ENCODE assay signal across 20 mouse cellular contexts in the genomic region with DNA sequence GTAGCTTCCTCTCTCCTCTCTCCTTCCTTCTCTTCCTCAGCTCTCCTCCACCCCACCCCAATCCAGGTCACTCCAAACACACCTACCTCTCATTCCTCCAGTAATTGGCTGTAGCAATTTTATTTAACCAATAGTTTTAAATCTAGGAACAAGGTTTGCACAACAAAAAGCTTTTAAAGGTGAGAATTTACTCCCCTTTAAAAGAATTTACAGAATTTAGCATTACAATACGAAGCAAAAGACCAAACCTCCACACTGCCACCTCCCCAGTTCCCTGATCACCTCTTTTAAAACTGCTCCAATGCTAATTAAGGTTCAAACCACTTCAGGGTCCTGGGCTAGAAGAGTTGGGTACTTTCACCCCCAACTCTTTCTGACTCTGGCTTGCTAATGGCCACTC. TPM values are rescaled to one million over a fixed set of nuclear protein-coding genes. Genes with fewer than 3 reads are reported as not detected.
"Had no signal": no experiment of that assay in that cellular context is flagged by ENCODE, and none has a peak within 500 bp of the region (broad histone marks: within the 10 kb centered on the region; RNA-seq: fewer than 3 reads in every experiment).

No protein-coding gene starts in this region.

- DNase-seq: lung, adult 2 months; lung, postnatal 14 days; lung, postnatal 36 days; right cerebral cortex, postnatal 14 days; thymus, adult 2 months; thymus, postnatal 25 days had no signal

- H3K9me3 ChIP-seq: lung, embryonic 15.5 days; megakaryocyte, embryonic 14.5 days; midbrain, embryonic 13.5 days; midbrain, embryonic 15.5 days; neural tube, embryonic 12.5 days; stomach, embryonic 15.5 days had no signal

- H3K27ac ChIP-seq: lung, embryonic 15.5 days; macrophage; midbrain, embryonic 13.5 days; midbrain, embryonic 15.5 days; neural tube, embryonic 12.5 days; stomach, embryonic 15.5 days; stomach, postnatal 0 days had no signal

- ATAC-seq: lung, postnatal 0 days; midbrain, embryonic 13.5 days; midbrain, embryonic 15.5 days had no signal

- H3K36me3 ChIP-seq: lung, embryonic 15.5 days; midbrain, embryonic 13.5 days; midbrain, embryonic 15.5 days; neural tube, embryonic 12.5 days; stomach, embryonic 15.5 days had no signal

- H3K4me2 ChIP-seq: lung, embryonic 15.5 days; midbrain, embryonic 11.5 days; midbrain, embryonic 13.5 days; midbrain, embryonic 15.5 days; neural tube, embryonic 12.5 days; stomach, embryonic 15.5 days had no signal

- H3K4me3 ChIP-seq: lung, embryonic 15.5 days; megakaryocyte, embryonic 14.5 days; midbrain, embryonic 13.5 days; midbrain, embryonic 15.5 days; neural tube, embryonic 12.5 days; stomach, embryonic 15.5 days had no signal

- H3K9ac ChIP-seq: lung, embryonic 15.5 days; midbrain, embryonic 13.5 days; midbrain, embryonic 15.5 days; neural tube, embryonic 12.5 days; stomach, embryonic 15.5 days had no signal

- H3K27me3 ChIP-seq: lung, embryonic 15.5 days; midbrain, embryonic 13.5 days; midbrain, embryonic 15.5 days; neural tube, embryonic 12.5 days; stomach, embryonic 15.5 days had no signal

- H3K4me1 ChIP-seq: lung, embryonic 15.5 days; midbrain, embryonic 13.5 days; midbrain, embryonic 15.5 days; neural tube, embryonic 12.5 days; stomach, embryonic 15.5 days had no signal

RNA-seq across cellular contexts. Expression of gene Slc28a1, which starts 26.9 kb away (rescaled TPM):
- total RNA-seq: megakaryocyte progenitor cell, adult 5-6 weeks; monocyte, adult 5-6 weeks; neutrophil, adult 5-6 weeks had no signal
- polyA plus RNA-seq: lung, embryonic 15.5 days; macrophage; midbrain, embryonic 13.5 days; midbrain, embryonic 15.5 days; neural tube, embryonic 12.5 days; neural tube, embryonic 14.5 days; stomach, postnatal 0 days had no signal
